Mouse (Mus musculus): ENCODE results near the gene Dock8. TPM values are rescaled to one million over a fixed set of nuclear protein-coding genes. Genes with fewer than 3 reads are reported as not detected.

The Dock8 gene
- polyA plus RNA-seq, 1 experiment from 2014 or later = 8.5 TPM

DNA sequence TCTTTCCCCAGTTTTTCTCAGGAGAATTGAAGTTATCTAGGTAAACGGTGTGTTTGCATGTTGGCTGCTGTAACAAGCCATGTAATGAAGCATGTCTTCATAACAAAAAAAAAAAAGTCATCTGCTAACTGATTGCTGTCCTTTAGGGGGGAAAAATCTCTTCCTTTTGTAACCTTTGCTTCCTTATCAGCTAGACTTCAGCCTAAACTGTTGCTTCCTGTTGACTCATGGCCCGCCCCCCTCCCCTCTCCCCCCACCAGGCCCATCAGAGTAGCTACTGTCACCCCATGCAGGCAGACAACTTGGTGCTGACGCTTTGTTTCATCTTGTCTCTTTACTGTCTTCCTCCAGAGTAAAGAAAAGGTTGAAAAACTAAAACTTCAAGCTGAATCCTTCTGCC lies 95.8 kb downstream of the Dock8 start:
- Histone ChIP-seq H3K4me2 (peak overlapping the region; percentile 23), H3K4me1 (replicated peaks) (peaks cover 4% of the 10 kb centered on the region; the same call in 1 of the 2 replicates), H3K9ac (no peak overlapping the region), H3K27ac (replicated peaks) (peak overlapping the region; percentile 48; the same call in 1 of the 2 replicates), H3K27me3 (no peaks in the 10 kb centered on the region), H3K4me3 (replicated peaks) (peak overlapping the region; percentile 17; the same call in 1 of the 2 replicates), H3K9me3 (replicated peaks) (no peaks in the 10 kb centered on the region), H3K36me3 (replicated peaks) (peaks cover 30% of the 10 kb centered on the region)
- 5% methylated on average over 3 of the region's 3 CpGs for WGBS (ENCODE audit: insufficient replicate concordance)
- no peak for ATAC-seq (ENCODE audit: insufficient read depth)

DNA sequence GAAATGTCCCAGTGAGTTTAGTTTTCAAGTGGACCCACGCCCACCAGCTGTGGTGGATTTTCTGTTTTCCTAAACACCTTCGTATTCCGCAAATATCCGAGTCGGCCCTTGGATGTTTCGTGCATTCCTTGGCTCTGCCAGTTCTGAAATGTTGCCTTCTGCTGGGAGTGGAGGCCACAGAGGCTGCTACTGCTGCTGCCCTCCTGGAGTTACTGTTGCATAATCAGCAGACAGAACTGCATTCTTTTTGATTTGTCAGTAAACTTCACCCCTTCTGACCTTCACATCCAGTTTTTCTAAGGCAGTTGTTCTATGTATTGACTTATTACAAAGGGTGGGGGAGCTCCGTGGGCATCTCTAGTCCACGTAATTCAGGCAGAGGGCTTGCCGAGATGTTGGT lies 97.0 kb downstream of the Dock8 start:
- Histone ChIP-seq H3K9ac (no peak overlapping the region), H3K36me3 (replicated peaks) (peaks cover 30% of the 10 kb centered on the region), H3K4me2 (peak overlapping the region; percentile 23; the same call in 1 of the 2 replicates), H3K27ac (replicated peaks) (peak overlapping the region; percentile 38; the same call in 1 of the 2 replicates), H3K4me3 (replicated peaks) (peak overlapping the region; percentile 5; the same call in 1 of the 2 replicates), H3K9me3 (replicated peaks) (no peaks in the 10 kb centered on the region), H3K27me3 (no peaks in the 10 kb centered on the region), H3K4me1 (replicated peaks) (peaks cover 4% of the 10 kb centered on the region; the same call in 1 of the 2 replicates)
- no peak; the same call in 1 of the 2 replicates for ATAC-seq (ENCODE audit: insufficient read depth)
- 71% methylated on average over 9 of the region's 9 CpGs for WGBS (ENCODE audit: insufficient replicate concordance)

DNA sequence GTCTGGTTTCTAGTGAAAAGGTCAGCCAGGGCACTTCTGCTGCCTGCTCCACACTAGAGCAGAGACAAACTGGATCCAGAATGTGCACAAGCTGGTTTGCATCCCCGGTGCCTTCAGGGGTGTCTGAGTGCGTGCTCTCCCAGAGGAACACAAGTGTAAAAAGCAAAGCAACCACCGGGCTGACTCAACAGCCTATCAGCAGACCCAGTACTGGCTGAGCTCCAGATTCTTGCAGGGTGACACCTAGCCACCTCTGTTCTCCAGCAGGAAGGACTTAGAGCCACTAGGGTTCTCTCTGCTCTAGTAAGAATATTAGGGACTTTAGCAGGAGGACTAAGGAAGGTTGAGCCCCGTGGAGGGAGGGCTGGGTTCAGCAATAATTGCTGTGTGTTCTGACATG lies 97.7 kb downstream of the Dock8 start:
- Histone ChIP-seq H3K9ac (no peak overlapping the region), H3K27me3 (no peaks in the 10 kb centered on the region), H3K4me3 (replicated peaks) (no peak overlapping the region), H3K36me3 (replicated peaks) (peaks cover 36% of the 10 kb centered on the region), H3K27ac (replicated peaks) (peak overlapping the region; percentile 38), H3K4me2 (0 out of 2 replicates have a peak overlapping the region, but pooled peaks have one; percentile 2), H3K9me3 (replicated peaks) (no peaks in the 10 kb centered on the region), H3K4me1 (replicated peaks) (peaks cover 4% of the 10 kb centered on the region; the same call in 1 of the 2 replicates)
- peak; percentile 44; the same call in 1 of the 2 replicates for ATAC-seq (ENCODE audit: insufficient read depth)
- 33% methylated on average over 4 of the region's 4 CpGs for WGBS (ENCODE audit: insufficient replicate concordance)

DNA sequence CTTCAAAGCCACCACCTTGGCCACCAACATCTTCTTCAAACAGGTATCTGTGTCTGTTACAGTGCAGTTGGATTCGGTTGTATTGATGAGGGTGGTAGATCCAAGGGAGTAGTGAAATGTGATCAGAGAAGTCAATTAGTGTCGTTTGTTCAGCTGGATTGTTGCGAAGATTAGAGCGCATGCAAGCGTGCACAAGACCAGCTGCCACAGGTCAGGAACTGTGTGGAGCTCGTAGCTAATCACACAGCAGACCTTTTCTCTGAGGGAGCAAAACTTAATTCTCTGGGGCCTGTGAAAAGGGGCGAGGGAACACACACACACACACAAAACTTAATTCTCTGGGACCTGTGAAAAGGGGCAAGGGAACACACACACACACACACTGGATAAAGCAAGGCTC lies 98.2 kb downstream of the Dock8 start:
- no peaks in the 10 kb centered on the region for H3K27me3 ChIP-seq
- peaks cover 4% of the 10 kb centered on the region; the same call in 1 of the 2 replicates for H3K4me1 ChIP-seq (replicated peaks)
- H3K9ac ChIP-seq = no peak overlapping the region
- H3K27ac ChIP-seq (replicated peaks) = peak overlapping the region; percentile 7; the same call in 1 of the 2 replicates
- no peak overlapping the region for H3K4me2 ChIP-seq
- no peaks in the 10 kb centered on the region for H3K9me3 ChIP-seq (replicated peaks)
- H3K36me3 ChIP-seq (replicated peaks) = peaks cover 38% of the 10 kb centered on the region
- ATAC-seq (ENCODE audit: insufficient read depth) = no peak
- 65% methylated on average over 7 of the region's 7 CpGs for WGBS (ENCODE audit: insufficient replicate concordance)
- H3K4me3 ChIP-seq (replicated peaks) = no peak overlapping the region

DNA sequence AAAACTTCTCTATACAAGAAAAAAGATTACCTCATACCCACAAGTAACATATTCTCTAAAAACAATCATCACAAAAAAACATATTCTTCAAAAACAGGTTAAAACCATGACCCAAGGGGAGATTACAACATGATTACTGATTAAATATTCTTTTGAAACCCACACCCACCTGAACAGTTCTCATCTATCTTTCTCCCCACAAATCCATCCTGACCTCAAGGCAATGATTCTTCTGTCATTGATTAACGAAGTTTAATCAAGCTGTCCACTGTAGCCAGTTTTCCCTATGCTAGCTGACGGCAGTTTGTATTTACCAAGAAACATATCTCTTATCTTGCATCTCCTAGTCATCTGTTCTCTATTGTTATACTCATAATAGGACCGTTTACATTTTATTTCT lies 98.6 kb downstream of the Dock8 start:
- Histone ChIP-seq H3K27ac (replicated peaks) (no peak overlapping the region), H3K4me1 (replicated peaks) (peaks cover 4% of the 10 kb centered on the region; the same call in 1 of the 2 replicates), H3K4me3 (replicated peaks) (no peak overlapping the region), H3K27me3 (no peaks in the 10 kb centered on the region), H3K4me2 (no peak overlapping the region), H3K9me3 (replicated peaks) (no peaks in the 10 kb centered on the region), H3K36me3 (replicated peaks) (peaks cover 37% of the 10 kb centered on the region), H3K9ac (no peak overlapping the region)
- WGBS (ENCODE audit: insufficient replicate concordance) = 54% methylated on average over 3 of the region's 3 CpGs
- no peak for ATAC-seq (ENCODE audit: insufficient read depth)

DNA sequence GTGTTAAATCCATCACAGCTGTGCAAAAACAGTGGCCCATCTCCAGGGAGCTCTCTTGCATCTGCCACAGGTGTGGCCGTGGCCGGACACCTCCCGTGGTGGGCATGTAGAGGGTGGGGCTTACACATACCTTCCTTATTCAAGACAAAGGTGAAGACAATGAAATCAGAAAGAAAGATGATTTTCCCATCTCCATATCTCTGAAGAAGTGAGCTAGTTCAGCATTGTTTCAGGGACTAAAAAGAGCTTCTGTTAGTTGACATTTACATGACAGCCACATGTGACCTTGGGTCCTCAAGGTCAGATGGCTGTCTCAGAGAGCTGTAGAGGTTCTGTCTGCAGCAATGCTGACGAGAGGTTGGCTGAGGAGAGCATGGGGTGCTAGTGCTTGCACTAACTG lies 99.6 kb downstream of the Dock8 start:
- Histone ChIP-seq H3K4me2 (no peak overlapping the region), H3K4me1 (replicated peaks) (peaks cover 4% of the 10 kb centered on the region; the same call in 1 of the 2 replicates), H3K4me3 (replicated peaks) (no peak overlapping the region), H3K27ac (replicated peaks) (no peak overlapping the region), H3K27me3 (no peaks in the 10 kb centered on the region), H3K9me3 (replicated peaks) (no peaks in the 10 kb centered on the region), H3K9ac (no peak overlapping the region), H3K36me3 (replicated peaks) (peaks cover 44% of the 10 kb centered on the region)
- no peak for ATAC-seq (ENCODE audit: insufficient read depth)
- 66% methylated on average over 4 of the region's 4 CpGs for WGBS (ENCODE audit: insufficient replicate concordance)

DNA sequence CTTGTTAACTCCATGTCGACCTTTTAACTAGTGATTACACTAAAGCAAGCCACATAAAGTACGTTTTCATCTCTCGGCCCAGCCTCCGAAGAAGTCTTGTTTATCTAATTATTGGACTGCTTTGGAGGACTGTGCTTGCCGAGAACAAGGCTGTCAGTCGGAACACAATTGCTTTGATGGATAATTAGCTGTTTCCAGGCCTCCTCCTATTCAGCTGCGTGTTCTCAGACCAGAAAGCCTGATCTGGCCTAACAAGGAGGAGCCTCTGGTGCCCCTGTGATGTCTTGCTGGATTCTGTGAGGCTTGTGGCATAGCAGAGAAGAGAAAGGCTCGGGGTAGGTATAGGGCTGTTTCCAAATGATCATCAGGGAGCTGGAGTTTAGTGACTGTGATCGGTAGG lies 106.3 kb downstream of the Dock8 start:
- no peak for ATAC-seq (ENCODE audit: insufficient read depth)
- WGBS (ENCODE audit: insufficient replicate concordance) = 57% methylated on average over 9 of the region's 9 CpGs
- no peaks in the 10 kb centered on the region for H3K9me3 ChIP-seq (replicated peaks)
- no peak overlapping the region for H3K27ac ChIP-seq (replicated peaks)
- no peak overlapping the region for H3K9ac ChIP-seq
- H3K36me3 ChIP-seq (replicated peaks) = peaks cover 29% of the 10 kb centered on the region
- H3K4me1 ChIP-seq (replicated peaks) = no peaks in the 10 kb centered on the region
- no peak overlapping the region for H3K4me2 ChIP-seq
- no peak overlapping the region for H3K4me3 ChIP-seq (replicated peaks)
- H3K27me3 ChIP-seq = no peaks in the 10 kb centered on the region

DNA sequence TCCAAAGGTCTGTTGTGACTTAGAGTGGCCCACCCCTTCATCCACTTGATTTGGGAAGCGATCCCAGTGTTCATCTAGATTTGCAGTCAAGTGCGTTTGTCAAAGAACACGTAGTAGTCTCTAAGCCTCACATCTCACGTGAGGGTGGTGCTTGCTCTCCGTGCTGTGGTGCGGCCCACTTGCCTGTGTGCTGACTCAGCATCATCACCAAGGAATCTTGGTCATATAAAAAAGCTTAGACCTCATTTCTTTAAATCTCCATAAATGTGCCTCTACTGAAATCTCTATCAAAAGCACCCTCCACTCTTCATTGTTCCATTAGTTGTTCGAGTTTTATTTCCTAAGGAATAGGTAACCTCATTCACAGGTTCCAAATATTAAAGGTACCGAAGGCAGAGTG lies 107.0 kb downstream of the Dock8 start:
- Histone ChIP-seq H3K27ac (replicated peaks) (no peak overlapping the region), H3K36me3 (replicated peaks) (peaks cover 27% of the 10 kb centered on the region), H3K4me1 (replicated peaks) (no peaks in the 10 kb centered on the region), H3K4me3 (replicated peaks) (no peak overlapping the region), H3K27me3 (no peaks in the 10 kb centered on the region), H3K9ac (no peak overlapping the region), H3K4me2 (no peak overlapping the region), H3K9me3 (replicated peaks) (no peaks in the 10 kb centered on the region)
- ATAC-seq (ENCODE audit: insufficient read depth) = no peak
- 78% methylated on average over 8 of the region's 8 CpGs for WGBS (ENCODE audit: insufficient replicate concordance)

DNA sequence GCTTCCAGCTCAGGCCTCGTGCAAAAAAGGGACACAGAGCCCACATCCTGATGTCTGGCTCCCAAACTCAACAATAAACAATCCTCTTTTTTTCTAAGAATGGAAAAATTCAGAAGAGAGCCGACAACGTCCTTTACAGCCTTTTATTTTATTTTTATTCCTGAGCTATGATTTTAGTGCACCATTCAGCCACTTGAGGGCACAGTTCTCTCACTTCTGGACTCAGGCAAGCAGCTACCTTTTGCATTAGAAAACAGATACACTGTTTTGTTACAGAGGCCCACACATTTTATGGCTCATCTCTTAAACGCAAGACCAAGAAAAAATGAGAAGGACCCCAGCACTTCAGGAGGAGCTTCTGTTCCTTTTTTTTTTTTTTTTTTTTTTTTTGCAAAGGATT lies 108.1 kb downstream of the Dock8 start:
- H3K4me2 ChIP-seq = no peak overlapping the region

DNA sequence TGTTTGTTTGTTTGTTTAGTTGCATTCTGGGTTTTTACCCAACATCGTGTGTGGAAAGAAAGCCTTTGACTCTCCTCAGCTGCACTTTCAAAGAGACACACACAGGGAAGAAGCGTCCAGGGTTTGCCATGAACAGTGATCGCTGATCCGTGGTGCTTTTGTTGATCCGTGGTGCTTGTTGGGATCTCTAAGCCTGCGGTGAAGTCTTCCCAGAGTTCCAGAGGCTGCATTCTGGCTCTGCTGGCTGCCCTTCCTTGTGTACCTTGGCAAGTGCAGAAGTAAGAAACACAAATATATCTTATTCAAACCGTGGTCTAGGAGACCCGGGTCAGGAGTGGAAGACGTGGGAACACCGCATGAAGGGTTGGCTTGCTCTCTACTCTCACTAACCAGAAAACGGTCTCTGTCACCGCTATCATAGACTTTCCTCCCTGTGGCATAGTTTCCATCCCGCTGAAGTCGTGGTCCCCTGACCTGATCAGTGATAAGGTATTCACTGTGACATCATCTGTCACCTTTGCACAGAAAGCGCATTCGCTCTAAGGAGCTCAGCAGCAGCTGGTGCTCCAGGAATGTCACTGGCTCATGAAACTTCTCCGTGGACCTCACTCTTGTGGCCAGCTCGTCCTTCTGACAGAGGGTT lies 112.4 kb downstream of the Dock8 start:
- no peak for ATAC-seq (ENCODE audit: insufficient read depth)
- Histone ChIP-seq H3K9me3 (replicated peaks) (no peaks in the 10 kb centered on the region), H3K4me1 (replicated peaks) (no peaks in the 10 kb centered on the region), H3K27me3 (no peaks in the 10 kb centered on the region), H3K4me2 (peak overlapping the region; percentile 11), H3K4me3 (replicated peaks) (no peak overlapping the region), H3K9ac (no peak overlapping the region), H3K27ac (replicated peaks) (no peak overlapping the region), H3K36me3 (replicated peaks) (no peaks in the 10 kb centered on the region)
- 74% methylated on average over 18 of the region's 18 CpGs for WGBS (ENCODE audit: insufficient replicate concordance)

More for the DNA sequence above, 108.1 kb downstream of the Dock8 start:
- H3K4me1 ChIP-seq (replicated peaks) = no peaks in the 10 kb centered on the region
- WGBS (ENCODE audit: insufficient replicate concordance) = 53% methylated on average over 4 of the region's 4 CpGs
- no peak overlapping the region for H3K27ac ChIP-seq (replicated peaks)
- no peak overlapping the region for H3K4me3 ChIP-seq (replicated peaks)
- H3K27me3 ChIP-seq = no peaks in the 10 kb centered on the region
- ATAC-seq (ENCODE audit: insufficient read depth) = no peak
- no peak overlapping the region for H3K9ac ChIP-seq
- H3K9me3 ChIP-seq (replicated peaks) = no peaks in the 10 kb centered on the region
- peaks cover 19% of the 10 kb centered on the region; the same call in 1 of the 2 replicates for H3K36me3 ChIP-seq (replicated peaks)

DNA sequence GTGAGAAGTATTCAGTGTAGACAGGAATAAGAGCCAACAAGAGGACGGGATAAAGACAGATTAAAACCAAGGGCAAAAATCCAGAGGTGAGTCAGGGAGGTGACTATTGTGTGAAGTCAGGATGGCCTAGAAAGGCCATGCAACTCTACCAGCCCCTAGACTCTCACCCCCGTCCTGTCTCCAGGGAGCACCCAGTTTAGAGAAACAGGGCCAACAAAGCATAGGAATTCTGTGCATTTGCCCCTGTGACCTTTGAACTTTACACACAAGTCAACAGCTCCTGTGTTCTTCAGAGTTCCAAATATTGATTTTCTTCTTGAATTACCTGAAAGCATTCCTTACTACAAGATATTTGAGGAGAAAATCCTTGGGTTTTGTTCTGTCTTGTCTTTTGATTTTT lies 117.6 kb downstream of the Dock8 start:
- WGBS (ENCODE audit: insufficient replicate concordance) = 49% methylated on average over 2 of the region's 2 CpGs
- no peak for ATAC-seq (ENCODE audit: insufficient read depth)
- no peak overlapping the region for H3K4me2 ChIP-seq
- H3K27ac ChIP-seq (replicated peaks) = no peak overlapping the region
- H3K36me3 ChIP-seq (replicated peaks) = peaks cover 23% of the 10 kb centered on the region
- H3K4me1 ChIP-seq (replicated peaks) = no peaks in the 10 kb centered on the region
- H3K27me3 ChIP-seq = no peaks in the 10 kb centered on the region
- no peak overlapping the region for H3K9ac ChIP-seq
- H3K9me3 ChIP-seq (replicated peaks) = no peaks in the 10 kb centered on the region
- no peak overlapping the region for H3K4me3 ChIP-seq (replicated peaks)

Measured in liver, embryonic 15.5 days (tissue).